Mouse (Mus musculus) Patski (cell line): ENCODE results near the gene Elf1. TPM values are rescaled to one million over a fixed set of nuclear protein-coding genes. Genes with fewer than 3 reads are reported as not detected.
"Not testable (repeated sequence)": the region's sequence is repeated elsewhere in the genome, so short reads cannot be mapped to it uniquely, and the experiment has no call there.

ENCODE experiments used
- ATAC-seq: fragments of 100-300 bp; one replicate; pipeline ENCODE4 v1.8.0; 2021
- CTCF ChIA-PET: fragments of 350-600 bp; sonication (Branson Sonifier 250); formaldehyde crosslinking; loops from one replicate; lab custom pipeline; 2022; ENCODE audit warnings: inconsistent platforms; lab: Charles Lee
- POLR2A ChIA-PET: fragments of 350-600 bp; sonication (Branson Sonifier 250); formaldehyde crosslinking; loops from one replicate; lab custom pipeline; 2022; ENCODE audit warnings: antibody characterized with exemption, inconsistent platforms; lab: Charles Lee
- DNase-seq: peaks from one replicate; pipeline ENCODE4 v3.0.0-alpha.2; 2011; ENCODE audit warnings: low read depth, low spot score
- H3K27me3 ChIP-seq: fragments of 371-371 bp; one replicate; pipeline ENCODE4 v1.5.1; 2021
- CTCF ChIP-seq: fragments of 100-300 bp; IDR thresholded peaks from one replicate; pipeline ENCODE4 v1.5.1; 2021
- in situ Hi-C: fragments of 300-500 bp; cut with MboI; formaldehyde crosslinking; loops from 3 replicates; pipeline ENCODE4 v1.11.1; 2018; ENCODE audit warnings: low pct_unique_long_range_greater_than_20kb, mixed read lengths
- polyA plus RNA-seq: library from polyadenylated mRNA; unstranded; gene quantifications from one replicate; pipeline ENCODE4 v1.2.3, GENCODE M21; 2021

Elf1 gene
- polyA plus RNA-seq, 1 experiment from 2014 or later, result 53.6 TPM

DNA sequence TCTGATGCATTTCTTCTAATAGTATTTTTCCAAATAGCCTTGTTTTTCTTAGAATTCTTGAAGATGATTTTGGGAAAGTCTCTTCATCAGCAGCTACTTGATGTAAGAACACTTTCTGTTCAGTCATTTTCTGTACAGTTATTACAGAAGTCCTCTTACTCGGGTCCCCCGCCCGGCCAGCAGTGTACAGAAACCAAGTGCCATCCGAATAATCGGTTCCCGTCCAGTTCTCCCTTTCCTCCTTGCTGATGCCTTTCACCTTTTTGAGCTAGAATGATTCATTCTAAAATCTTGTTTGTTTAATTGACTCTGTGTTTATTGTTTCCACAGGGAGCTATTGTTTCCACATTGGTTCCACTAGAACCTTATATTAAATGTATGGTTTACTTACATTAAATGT is 49.8 kb downstream of the Elf1 start:
- DNase-seq, result no peak
- CTCF ChIA-PET, result interaction anchor here (1.1 kb wide), 1 partner anchor 32 kb away, joined by 3 read pairs; no protein-coding TSS in a partner anchor
- TF ChIP-seq CTCF, result no peak
- ATAC-seq, result no peak
- in situ Hi-C loops, result no loop called here
- POLR2A ChIA-PET, result no interaction called here
- H3K27me3 ChIP-seq, result no peaks in the 10 kb centered on the region

DNA sequence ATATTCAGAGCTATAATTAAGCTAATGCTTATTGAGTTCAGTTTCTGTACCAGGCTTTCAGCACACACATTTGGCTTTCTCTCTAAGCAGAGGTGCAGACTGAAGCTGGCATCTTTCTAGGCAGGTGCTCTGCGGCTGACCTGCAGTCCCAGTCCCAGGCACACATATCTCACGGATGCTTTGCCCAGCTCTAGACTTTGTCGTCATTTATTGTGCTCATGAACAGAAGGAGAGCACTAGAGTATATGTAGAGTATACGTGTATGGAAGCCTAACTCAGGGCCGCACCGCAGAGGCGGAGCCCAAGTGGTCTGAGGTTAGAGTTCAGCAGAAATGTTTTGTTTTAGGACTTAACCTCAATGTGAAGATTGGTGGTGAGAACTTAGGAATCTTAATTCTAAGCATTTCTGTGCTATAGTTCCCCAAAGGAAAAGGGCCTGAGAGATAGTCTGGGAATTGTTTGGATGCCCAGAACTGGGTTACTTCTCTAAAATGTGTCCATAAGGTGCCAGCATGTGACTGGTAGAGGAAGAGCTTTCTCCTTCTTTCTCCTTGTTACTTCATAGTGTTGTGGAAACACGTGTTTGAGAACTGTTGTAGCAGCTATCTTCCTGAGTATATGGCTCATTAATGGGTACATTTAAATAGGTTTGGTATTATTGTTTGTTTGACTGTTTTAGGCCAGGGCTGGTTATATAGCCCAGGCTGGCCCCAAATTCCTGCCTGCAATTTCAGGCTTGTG is 51.2 kb downstream of the Elf1 start:
- no peak for TF ChIP-seq CTCF
- ChIA-PET CTCF (interaction anchor here (1.0 to 1.6 kb wide), 4 partner anchors 10 to 46 kb away, joined by 3 to 5 read pairs (median 3); no protein-coding TSS in a partner anchor), POLR2A (interaction anchor here (0.5 kb wide), 1 partner anchor 39 kb away, joined by 3 read pairs; no protein-coding TSS in a partner anchor)
- no peaks in the 10 kb centered on the region for H3K27me3 ChIP-seq
- ATAC-seq, result no peak
- in situ Hi-C loops, result no loop called here
- no peak for DNase-seq

- in situ Hi-C loops, result no loop called here
- CTCF ChIA-PET, result interaction anchor here (1.3 to 1.6 kb wide), 2 partner anchors 9 to 16 kb away, joined by 3 to 5 read pairs; no protein-coding TSS in a partner anchor
- POLR2A ChIA-PET, result no interaction called here
- no peaks in the 10 kb centered on the region for H3K27me3 ChIP-seq
- no peak for DNase-seq
- no peak for TF ChIP-seq CTCF
- ATAC-seq, result no peak
Observed at GRCm38 (mm10) chr14:79533350-79533749, 52.4 kb downstream of the Elf1 start.

DNA sequence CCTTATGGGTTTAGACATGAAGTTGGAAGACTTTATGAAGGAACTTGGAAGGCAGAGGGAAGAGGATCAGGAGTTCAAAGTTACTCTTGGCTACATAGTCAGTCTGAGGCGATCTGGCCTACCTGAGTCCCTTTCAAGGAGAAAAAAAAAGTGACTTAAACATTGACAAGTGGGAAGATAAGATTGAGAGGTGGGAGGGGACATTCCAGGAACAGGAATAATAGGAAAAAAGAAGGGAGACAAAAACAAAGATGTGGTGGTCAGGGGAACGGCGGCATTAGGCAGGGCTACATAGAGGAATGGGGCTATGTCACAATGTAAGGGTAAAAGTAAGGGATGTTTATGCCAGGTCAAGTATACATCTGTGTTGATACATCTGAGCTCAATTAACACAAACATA is 53.2 kb downstream of the Elf1 start:
- ChIA-PET CTCF (no interaction called here), POLR2A (no interaction called here)
- TF ChIP-seq CTCF, result no peak
- in situ Hi-C loops, result no loop called here
- H3K27me3 ChIP-seq, result no peaks in the 10 kb centered on the region
- DNase-seq (no peak), ATAC-seq (no peak)

DNA sequence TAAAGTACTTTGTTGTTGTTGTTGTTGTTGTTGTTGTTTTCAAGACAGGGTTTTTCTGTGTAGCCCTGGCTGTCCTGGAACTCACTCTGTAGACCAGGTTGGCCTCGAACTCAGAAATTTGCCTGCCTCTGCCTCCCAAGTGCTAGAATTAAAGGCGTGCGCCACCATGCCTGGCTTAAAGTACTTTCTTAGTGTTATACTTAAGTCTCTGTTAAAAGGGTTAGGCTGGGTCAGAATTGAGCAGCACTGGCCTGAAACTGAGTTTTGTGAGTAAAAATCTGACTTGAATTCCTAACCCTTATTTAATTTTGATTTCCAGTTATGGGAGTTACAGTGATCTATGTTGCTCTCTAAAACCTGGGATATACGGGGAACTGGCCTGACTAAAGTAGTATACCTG is 53.7 kb downstream of the Elf1 start:
- in situ Hi-C loops, H3K27me3 ChIP-seq, POLR2A ChIA-PET, ATAC-seq, CTCF ChIA-PET, DNase-seq: not testable (repeated sequence)

DNA sequence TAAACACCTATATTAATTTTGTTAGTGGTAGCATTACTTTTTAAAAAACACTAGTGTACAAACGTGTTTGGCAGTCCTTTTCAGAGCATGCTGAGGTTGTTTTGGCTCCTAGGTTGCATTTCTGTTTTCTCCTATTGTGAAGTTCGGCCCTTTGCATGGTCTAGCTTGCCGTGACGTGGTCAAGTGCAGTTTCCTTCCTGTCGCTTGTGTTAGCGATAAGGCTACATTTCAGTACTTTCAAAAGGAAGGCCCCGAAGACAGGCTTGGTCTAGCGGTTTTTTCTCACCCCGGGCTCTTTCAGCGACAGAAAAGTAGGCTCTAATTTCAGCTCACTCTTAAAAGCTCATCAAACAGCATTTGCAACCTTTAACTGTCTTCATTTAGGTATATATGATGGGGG is 54.3 kb downstream of the Elf1 start:
- DNase-seq (no peak), ATAC-seq (no peak)
- ChIA-PET POLR2A (interaction anchor here (1.0 kb wide), 1 partner anchor 29 kb away, joined by 3 read pairs; no protein-coding TSS in a partner anchor), CTCF (interaction anchor here (4.3 kb wide), 1 partner anchor 14 kb away, joined by 15 read pairs; no protein-coding TSS in a partner anchor)
- no peak for TF ChIP-seq CTCF
- in situ Hi-C loops, result no loop called here
- no peaks in the 10 kb centered on the region for H3K27me3 ChIP-seq

- POLR2A ChIA-PET, result interaction anchor here (1.0 kb wide), 1 partner anchor 28 kb away, joined by 3 read pairs; no protein-coding TSS in a partner anchor
- in situ Hi-C loops, result no loop called here
Observed at GRCm38 (mm10) chr14:79536011-79536410, 55.0 kb downstream of the Elf1 start.

GRCm38 (mm10) chr14:79536837-79537236 is 55.8 kb downstream of the Elf1 start:
- in situ Hi-C loops, result no loop called here
- ATAC-seq, result no peak
- CTCF ChIA-PET, result interaction anchor here (0.9 to 4.3 kb wide), 4 partner anchors 9 to 28 kb away, joined by 3 to 15 read pairs (median 3); no protein-coding TSS in a partner anchor
- no peaks in the 10 kb centered on the region for H3K27me3 ChIP-seq
- no peak for DNase-seq
- no peak for TF ChIP-seq CTCF
- POLR2A ChIA-PET, result no interaction called here

More at GRCm38 (mm10) chr14:79536011-79536410, 55.0 kb downstream of the Elf1 start:
- no peak for TF ChIP-seq CTCF
- CTCF ChIA-PET, result interaction anchor here (0.9 to 4.3 kb wide), 3 partner anchors 8 to 16 kb away, joined by 3 to 15 read pairs (median 3); no protein-coding TSS in a partner anchor
- no peaks in the 10 kb centered on the region for H3K27me3 ChIP-seq
- DNase-seq (no peak), ATAC-seq (no peak)

DNA sequence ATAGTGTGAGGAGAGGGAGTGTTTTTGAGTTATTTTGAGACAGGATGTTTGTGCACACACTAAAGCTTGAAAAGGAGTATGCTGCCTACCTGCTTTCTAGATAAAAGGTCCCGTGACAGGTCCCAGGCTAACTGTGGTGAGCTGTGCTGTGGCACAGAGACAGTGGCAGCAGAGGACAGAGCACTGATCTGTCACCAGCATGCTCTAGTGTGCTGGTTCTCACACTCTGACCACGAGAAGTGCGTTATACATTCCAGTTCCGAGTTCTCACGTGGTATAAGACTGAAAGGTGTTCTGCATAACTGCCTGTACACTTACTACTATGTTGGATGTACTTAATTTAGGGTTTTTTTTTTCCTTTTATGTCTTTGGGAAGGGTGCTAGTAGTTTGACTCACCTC is 56.5 kb downstream of the Elf1 start:
- no peak for TF ChIP-seq CTCF
- in situ Hi-C loops, result no loop called here
- H3K27me3 ChIP-seq, result no peaks in the 10 kb centered on the region
- no peak for ATAC-seq
- POLR2A ChIA-PET, result no interaction called here
- CTCF ChIA-PET, result interaction anchor here (1.1 to 4.3 kb wide), 3 partner anchors 9 to 29 kb away, joined by 3 to 15 read pairs (median 3); no protein-coding TSS in a partner anchor
- DNase-seq, result no peak

DNA sequence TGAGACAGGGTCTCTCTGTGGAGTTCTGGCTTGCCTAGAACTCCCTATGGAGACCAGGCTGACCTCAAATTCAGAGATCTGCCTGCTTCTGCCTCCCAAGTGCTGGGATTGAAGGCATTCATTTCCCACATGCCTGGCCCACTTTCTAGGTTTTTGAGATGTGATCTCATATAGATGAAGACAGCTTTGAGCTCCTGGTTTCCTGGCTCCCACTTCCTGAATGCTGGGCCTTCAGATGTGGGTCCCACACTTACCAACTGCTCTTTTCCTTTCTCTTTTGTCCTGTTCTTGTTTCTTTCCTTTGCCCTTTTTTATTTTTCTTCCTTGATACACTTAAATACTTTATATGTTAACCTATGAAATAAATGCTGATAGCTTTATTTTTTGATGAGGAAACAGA is 56.9 kb downstream of the Elf1 start:
- no peaks in the 10 kb centered on the region for H3K27me3 ChIP-seq
- DNase-seq (no peak), ATAC-seq (no peak)
- CTCF ChIA-PET, result interaction anchor here (1.1 to 4.3 kb wide), 2 partner anchors 11 to 29 kb away, joined by 3 to 15 read pairs; no protein-coding TSS in a partner anchor
- POLR2A ChIA-PET, result interaction anchor here (0.9 kb wide), 1 partner anchor 19 kb away, joined by 3 read pairs; no protein-coding TSS in a partner anchor
- in situ Hi-C loops, result no loop called here
- TF ChIP-seq CTCF, result no peak

GRCm38 (mm10) chr14:79541606-79542005 is 60.6 kb downstream of the Elf1 start:
- in situ Hi-C loops, result no loop called here
- no peak for TF ChIP-seq CTCF
- no peak for ATAC-seq
- H3K27me3 ChIP-seq, result no peaks in the 10 kb centered on the region
- no peak for DNase-seq
- CTCF ChIA-PET, result interaction anchor here (1.2 kb wide), 1 partner anchor 8 kb away, joined by 3 read pairs; no protein-coding TSS in a partner anchor
- POLR2A ChIA-PET, result no interaction called here
